Mouse (Mus musculus) heart, adult 11 months (tissue): ENCODE measurements around the gene Arl10.
A peak's percentile ranks its signal among the peaks of the same experiment; 100 is the strongest.

Source experiments
- DNase-seq: peaks from one replicate; pipeline ENCODE4 v3.0.0; 2022

Arl10 gene

DNA sequence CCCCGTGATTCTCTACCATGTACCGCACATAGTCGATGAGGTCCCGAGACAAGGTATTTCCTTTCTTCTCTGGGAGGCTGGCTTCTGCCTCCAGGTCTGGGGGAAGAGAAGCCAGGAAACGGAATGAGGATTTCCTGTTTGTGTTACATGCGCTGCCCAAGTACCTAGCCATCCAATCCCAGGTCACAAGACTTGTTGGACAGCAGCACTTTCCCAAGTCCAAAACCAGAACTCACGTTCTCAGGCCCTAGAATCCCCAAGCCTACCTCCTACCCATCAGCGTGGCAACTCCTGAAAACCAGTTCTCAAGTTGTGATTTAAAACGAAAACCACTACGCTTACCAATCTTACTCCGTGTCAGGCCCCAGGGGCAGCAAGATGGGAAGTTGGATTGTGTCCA lies 11.0 kb downstream of the Arl10 start:
- peak; percentile 93 for DNase-seq

GRCm38 (mm10) chr13:54589414-54589995 lies 14.7 kb downstream of the Arl10 start:
- no peak for DNase-seq

DNA sequence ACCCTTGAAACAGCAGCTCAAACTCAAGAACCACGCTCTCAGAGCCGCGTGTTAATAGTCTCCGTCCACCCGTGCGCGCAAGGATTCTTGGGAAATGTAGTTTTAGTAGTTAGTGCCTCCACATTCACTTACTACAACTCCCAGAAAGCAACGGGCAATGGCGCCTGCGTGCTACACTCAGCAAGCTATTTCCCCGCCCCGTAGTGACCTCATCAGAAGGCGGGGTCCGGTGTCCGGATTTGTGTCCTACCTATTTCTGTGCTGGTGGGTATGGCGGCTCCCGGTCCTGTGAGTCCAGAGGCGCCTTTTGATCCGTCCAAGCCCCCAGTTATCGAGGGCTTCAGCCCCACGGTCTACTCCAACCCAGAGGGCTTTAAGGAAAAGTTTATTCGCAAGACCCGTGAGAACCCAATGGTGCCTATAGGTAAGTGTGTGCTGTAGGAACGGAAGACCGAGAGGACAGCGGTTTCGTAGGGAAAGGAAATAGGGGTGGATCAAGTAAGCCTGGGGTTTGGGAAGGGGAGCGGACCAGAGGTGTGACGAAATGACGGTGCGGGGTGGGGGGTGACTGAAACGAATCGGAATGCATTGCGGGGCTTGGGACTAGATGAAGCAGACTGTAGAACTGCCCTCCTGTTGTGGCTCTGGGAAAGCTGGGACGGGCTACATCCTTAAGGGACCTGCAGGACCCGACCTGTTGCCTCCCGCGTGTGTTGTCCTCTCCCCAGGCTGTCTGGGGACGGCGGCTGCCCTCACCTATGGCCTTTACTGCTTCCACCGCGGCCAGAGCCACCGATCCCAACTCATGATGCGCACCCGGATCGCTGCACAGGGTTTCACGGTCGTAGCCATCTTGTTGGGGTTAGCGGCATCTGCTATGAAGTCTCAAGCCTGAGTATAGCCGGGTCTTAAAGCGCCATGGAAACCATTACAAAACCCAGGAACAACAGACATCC lies 15.5 kb downstream of the Arl10 start, which contains the start of the genes Nop16 and Higd2a:
Gene Nop16 (minus strand): TSS at position 95 of the 956 bp plus-strand sequence.
Gene Higd2a (plus strand): TSS at position 212 of the 956 bp plus-strand sequence.
- peak; percentile 100 for DNase-seq

GRCm38 (mm10) chr13:54591776-54592356 lies 17.1 kb downstream of the Arl10 start:
- peak; percentile 87 for DNase-seq

GRCm38 (mm10) chr13:54593617-54594016 lies 18.8 kb downstream of the Arl10 start:
- DNase-seq: peak; percentile 95

DNA sequence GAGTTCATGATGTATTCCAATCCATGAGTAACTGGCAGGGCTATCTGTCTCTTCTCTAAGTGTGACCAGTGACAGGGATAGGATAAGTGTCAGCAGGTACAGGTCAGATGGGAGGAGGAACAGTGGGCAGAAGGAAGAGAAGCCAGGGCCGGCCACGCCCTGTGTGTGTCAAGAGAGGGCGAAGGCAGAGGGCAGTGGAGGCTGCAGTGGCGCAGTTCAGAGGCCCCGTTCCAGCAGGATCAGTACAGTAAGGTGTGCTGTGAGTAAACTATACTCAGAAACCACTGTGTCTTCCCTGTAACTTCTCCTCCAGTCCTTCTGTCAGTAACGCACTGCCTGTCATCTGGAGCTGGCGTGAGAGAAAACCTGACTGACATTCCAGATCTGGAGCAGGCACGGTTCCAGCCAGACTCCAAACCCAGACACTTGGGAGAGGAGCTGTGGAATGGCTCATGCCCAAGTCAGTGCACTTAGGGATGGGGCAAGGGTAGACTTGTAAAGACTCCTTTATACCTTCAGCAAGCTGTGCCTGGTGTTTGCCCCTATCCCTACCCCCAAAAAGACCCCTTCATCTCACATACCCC lies 21.4 kb downstream of the Arl10 start:
- DNase-seq: peak; percentile 92

DNA sequence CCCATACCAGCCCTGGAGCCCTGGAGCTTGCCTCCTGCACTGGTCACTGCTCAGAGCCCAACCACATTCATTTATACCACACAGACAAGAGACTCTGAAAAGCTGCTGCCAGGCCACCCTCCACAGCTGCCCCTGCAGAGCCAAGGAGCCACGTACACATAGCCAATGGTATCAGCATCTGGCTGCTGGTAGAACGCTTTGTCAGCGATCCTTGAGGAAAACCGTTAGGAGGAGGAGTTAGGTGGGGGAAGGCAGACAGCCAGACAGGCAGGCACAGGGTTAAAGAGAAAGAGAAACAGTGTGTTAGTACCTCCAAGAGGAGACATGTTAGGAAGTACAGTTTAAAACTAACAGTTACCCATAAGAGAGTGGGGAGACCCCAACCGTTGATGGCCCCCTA lies 22.1 kb downstream of the Arl10 start:
- DNase-seq: no peak

GRCm38 (mm10) chr13:54598622-54599143 lies 23.9 kb downstream of the Arl10 start:
- DNase-seq: peak; percentile 87

DNA sequence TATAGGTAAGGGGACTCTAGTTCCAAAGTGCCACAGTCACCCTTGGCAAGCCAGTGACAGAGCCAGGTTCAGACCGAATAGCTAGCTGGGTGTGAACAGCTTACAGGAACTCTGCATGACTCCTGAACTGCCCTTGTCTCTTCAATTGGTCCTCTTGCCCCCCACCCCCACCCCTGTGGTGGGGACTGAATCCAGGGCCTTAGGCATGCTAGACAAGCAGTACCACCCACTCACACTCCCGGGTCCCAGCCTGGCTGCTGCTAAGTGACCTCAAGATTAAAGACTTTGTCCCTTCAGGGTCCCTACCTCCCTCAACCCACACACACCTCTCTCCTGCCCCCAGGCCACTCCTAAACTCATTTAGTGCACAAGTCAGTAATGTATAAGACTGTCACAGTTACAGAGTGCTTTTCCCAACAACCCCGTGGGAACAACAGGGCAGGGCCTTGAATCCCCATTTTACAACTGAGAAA lies 27.9 kb downstream of the Arl10 start:
- DNase-seq: peak; percentile 86

- DNase-seq: no peak
These were observed 28.7 kb downstream of the Arl10 start for GRCm38 (mm10) chr13:54603501-54603900.

DNA sequence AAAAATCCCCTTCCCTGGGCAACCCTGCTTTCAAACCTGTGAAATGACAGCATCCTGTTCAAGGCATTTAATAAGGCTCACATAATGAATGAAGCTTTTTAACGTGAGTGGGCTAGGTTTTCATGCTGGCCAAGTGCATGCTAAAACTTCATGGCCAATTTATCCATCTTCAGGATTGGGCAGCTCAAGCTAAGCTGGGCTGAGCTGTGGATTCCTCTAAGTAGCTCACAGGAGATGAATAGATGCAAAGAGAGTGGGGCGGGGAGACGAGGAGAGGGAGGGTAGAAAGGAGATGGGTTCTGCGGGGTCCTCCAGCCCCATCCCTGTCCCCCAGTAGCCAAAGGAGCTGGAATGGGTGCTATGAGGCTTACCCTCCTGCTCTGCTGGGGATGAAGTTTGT lies 29.4 kb downstream of the Arl10 start:
- DNase-seq: no peak

GRCm38 (mm10) chr13:54605426-54605825 lies 30.6 kb downstream of the Arl10 start:
- DNase-seq: peak; percentile 95

DNA sequence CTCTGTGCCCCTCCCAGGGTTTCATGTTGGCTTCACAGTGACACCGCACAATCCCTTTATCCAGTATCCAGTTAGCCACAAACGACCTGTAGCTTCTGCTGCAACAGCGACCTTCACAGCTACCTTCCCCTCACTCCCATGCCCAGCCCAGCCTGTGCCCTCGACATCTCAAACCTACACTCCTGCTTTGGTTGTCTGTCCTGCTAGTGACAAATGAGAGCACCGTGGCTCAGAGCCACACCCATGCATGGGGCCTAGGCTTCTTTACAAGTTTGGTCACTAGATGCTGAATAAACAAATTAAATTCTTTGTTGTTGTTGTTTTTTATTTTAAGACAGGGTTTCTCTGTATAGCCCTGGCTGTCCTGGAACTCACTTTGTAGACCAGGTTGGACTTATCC lies 32.4 kb downstream of the Arl10 start:
- DNase-seq: peak; percentile 87

DNA sequence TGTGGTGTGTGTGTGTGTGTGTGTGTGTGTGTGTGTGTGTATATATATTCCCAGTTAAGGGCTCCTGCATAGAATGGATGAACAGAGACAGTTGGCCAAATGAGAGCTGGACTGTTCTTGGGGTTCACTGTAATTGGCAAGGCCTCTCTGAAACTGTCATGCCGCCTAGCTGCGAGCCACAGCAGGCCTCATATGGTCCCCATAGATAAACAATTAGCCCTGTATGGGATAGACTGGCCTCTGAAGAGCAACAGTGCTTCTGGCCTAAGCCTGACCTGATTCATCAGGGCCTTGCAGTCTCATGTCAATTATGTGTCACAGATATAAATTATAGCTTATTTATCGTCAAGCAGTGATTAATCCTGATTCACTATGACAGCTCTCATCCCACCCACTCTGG lies 33.2 kb downstream of the Arl10 start:
- DNase-seq: no peak

- DNase-seq: peak; percentile 96
These were observed 33.9 kb downstream of the Arl10 start for GRCm38 (mm10) chr13:54608666-54609065.

GRCm38 (mm10) chr13:54609301-54609700 lies 34.5 kb downstream of the Arl10 start:
- peak; percentile 91 for DNase-seq

DNA sequence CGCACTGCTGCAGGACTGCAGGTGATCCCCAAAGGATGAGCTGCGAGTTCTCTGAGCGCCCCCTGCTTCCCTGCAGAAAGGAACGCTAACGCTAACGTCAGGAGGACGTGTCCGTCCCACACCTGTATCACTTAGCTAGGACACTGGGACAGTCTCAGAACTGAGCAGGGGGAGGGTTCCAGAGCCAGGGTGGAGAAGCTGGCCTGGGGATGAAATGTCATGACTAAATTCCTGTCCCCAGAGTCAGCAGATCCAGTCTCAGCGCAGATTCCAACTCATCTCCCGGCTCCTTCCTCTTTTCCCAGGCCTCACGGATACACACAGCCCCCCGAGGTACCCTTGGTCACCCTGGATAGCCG lies 35.8 kb downstream of the Arl10 start:
- no peak for DNase-seq

DNA sequence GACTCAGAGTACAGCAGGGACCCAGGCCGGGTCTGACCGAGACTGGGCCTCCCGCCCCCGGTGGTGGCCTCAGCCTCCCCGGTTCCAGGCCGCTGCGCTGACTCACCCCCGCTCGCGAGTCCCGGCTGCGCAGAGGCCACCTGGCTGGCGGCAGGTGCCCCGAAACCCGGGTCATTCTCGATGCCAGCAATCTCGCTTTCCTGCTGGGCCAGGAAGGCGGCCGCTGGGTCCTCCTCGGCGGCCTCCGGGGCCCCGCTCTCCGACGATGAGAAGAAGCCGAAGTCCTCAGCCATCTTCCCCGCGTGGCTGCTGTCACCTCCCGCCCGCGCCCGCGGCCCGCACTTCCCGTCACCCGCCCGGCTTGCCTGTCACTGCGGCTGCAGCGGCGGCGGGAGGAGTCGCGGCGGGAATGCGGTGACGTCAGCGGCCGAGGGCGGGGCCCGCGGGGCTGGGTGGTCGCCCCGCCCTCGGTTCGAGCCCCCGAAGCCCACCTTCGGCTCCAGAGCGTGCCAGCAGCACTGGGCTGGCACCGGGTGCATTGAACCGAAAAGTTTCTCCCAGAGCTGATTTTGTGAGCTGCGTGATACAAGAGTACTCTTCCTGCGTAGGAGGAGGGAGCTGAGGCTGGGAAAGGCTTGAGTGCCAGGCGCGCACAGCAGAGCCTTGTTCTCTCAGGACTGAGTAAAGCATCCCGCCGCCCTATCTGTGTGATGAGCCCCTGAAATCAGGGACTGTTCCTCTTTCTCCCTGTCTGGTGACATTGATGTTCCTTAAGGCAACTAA lies 36.3 kb downstream of the Arl10 start, which contains the start of gene Cltb:
Gene Cltb (minus strand): TSS at position 373 of the 783 bp plus-strand sequence.
- DNase-seq: peak; percentile 99

DNA sequence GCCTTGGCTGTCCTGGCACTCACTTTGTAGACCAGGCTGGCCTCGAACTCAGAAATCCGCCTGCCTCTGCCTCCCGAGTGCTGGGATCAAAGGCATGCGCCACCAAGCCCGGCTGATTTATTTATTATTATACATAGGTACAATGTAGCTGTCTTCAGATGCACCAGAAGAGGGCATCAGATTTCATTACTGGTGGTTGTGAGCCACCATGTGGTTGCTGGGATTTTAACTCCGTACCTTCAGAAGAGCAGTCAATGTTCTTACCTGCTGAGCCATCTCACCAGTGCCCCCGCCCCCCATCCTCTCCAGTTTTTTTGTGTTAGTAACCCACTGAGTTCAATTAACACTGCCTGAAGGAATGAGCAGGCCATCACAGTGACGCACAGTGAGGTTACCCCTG lies 38.3 kb downstream of the Arl10 start:
- peak; percentile 87 for DNase-seq

- DNase-seq: no peak
These were observed 41.5 kb downstream of the Arl10 start for GRCm38 (mm10) chr13:54616307-54616706.

GRCm38 (mm10) chr13:54616998-54617397 lies 42.2 kb downstream of the Arl10 start:
- DNase-seq: no peak
